Mouse (Mus musculus): ENCODE data around the gene Rspo3.

Gene Rspo3

GRCm38 (mm10) chr10:29535546-29536260 lies at the start of gene Rspo3:
Gene Rspo3 (minus strand): TSS chr10:29535867.
- DNase-seq (ENCODE audit: low spot score in 2 of 2): no peak

- DNase-seq (ENCODE audit: low spot score in 2 of 2): no peak
These were observed 46.3 kb upstream of the Rspo3 start for GRCm38 (mm10) chr10:29581940-29582339.

DNA sequence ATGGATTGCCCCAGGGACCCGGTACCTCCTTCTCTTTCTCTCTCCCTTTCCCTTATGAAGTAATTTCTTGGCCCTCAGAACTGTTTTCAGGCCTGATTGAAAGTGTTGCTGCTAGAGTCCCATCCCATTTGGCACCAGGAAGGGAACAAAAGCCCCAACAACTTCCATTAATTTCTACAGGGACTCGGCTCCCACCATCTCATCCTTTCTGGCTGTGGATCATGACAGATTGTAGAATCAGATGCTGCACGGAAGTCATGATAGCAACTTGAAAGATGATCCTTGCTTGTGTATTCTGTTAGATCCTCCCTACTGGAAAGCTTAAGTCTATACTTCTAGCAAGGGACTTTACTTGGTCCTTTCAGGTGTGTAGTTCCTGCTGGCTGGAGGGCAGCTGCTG lies 45.8 kb upstream of the Rspo3 start:
- no peak for DNase-seq (ENCODE audit: low spot score in 2 of 2)

- DNase-seq (ENCODE audit: low spot score in 2 of 2): no peak
These were observed 20.3 kb upstream of the Rspo3 start for GRCm38 (mm10) chr10:29555983-29556382.

DNA sequence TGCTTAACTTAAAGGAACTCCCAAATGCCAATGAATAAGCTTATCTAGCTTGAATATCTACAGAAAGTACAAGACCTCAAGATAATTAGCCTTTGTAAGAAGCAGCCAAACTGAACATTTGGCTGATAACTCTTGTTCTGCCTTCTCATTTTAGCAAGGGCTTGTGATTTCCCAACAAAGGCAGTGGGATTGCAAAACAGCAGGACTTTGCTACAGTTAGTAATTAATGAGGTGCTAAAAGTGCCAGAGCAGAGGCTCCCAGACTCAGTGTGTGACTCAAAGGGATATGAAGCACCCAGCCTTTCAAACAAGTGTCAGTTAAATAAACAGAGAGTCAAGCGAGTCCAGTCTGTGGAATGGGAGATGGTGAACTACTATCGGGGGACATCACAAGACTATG lies 18.7 kb upstream of the Rspo3 start:
- DNase-seq (ENCODE audit: low spot score in 2 of 2): no peak

DNA sequence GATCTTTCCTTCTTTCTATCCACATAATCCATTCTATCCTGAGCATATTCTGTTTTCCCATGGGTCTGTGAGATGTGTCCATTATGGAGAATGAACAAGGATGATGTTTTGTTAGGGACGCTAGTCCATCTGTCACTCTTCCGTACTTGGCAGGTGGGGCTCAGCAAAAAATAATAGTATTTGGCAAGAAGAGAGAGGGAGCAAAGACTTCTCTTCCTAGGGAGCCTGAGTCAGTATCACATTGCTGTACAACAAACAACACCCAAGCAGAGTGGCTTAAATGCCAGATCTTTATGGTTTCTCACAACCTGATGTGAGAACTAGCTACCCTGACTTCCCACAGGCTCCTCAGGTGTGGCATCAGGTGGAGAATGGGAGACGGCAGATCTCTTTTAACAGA lies 7.3 kb upstream of the Rspo3 start:
- DNase-seq (ENCODE audit: low spot score in 2 of 2): no peak

- no peak for DNase-seq (ENCODE audit: low spot score in 2 of 2)
These were observed 3.8 kb upstream of the Rspo3 start for GRCm38 (mm10) chr10:29539516-29539915.

DNA sequence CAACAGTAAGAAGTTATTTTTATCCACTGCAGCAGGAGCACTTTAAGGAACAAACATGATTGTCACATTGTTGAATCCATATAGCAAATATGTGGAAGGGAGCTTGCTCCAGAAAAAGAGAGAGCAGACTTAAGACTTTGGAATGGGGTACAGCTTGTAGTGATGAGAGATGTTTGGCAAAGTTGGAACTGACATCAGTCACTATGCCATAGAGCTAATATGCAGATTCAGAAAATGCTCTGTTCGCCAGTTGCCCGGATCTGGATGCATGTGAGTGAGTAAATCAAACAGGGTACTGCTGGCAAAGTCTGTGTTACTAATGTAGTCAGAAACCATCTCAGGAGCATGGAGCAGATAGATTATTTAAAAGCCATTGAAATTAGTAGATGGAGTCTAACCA lies 3.1 kb upstream of the Rspo3 start:
- DNase-seq (ENCODE audit: low spot score in 2 of 2): no peak

- no peak for DNase-seq (ENCODE audit: low spot score in 2 of 2)
These were observed 838 bp downstream of the Rspo3 start for GRCm38 (mm10) chr10:29534830-29535227.

DNA sequence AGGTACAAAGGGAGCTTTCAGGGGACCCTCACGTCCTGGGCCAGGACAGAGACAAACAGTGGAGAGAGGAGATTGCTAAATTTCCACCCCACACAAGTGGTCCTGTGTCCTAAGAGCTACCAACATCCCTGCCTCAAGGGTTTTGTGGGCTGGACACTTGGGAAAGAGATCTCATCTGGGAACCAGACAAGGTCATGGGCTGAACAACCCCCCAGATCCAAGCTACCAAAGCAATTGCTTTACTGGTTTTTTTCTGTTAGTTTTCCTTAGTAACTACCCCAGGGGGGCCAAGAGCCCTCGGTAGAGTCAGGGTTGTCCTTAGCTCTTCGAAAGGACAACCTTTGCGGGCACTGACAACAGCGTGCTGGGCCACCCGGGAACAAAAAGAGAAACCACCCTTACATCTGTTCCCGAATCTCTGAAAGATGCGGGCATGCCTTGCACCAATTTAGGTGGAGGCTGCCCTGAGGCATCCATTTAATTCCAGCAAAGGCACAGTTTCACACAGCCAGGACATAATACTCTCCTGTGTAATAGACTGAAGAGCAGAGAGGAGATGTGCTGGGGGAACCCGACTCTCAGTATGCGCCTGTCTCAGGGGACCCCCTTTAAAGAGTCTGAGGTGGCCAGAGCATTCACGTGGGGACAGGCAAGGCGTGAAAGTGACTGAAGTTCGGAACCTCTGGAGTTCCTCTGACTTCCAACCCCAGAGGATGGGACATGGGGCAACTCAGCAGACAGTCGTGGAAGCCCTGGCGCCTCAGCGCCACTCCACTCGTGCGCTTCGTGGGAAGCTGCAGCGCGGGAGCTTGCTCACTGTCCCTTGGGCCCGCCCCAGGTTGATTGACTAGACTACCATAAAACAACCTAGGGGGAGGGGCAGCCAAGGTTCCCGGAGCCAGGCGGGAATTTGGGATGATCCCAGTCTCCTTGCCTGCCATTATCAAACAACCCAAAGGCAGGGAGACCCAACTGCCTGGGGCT lies 1.5 kb downstream of the Rspo3 start:
- DNase-seq (ENCODE audit: low spot score in 2 of 2): no peak

GRCm38 (mm10) chr10:29532821-29533715 lies 2.6 kb downstream of the Rspo3 start:
- no peak for DNase-seq (ENCODE audit: low spot score in 2 of 2)

GRCm38 (mm10) chr10:29513563-29513962 lies 22.1 kb downstream of the Rspo3 start:
- no peak for DNase-seq (ENCODE audit: low spot score in 2 of 2)

DNA sequence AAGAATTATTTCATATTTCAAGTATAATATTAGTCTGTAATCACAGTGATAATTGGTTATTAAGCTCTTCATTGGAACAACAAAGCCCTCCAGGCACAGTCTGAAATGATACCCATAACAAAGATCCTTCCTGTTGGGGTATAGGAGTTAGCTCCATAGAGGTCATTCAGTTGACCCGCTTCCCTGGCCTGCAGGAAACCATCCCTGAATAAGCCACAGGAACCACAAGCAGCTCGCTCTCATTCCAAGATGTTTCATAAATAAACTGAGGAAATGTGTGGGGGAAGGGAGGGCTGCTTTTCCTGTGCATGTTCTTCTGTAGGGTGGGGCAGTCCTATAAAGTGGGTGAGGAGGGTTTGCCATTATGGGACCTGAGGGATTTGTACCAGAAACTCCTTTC lies 27.5 kb downstream of the Rspo3 start:
- DNase-seq (ENCODE audit: low spot score in 2 of 2): no peak

GRCm38 (mm10) chr10:29497205-29497822 lies 38.4 kb downstream of the Rspo3 start:
- DNase-seq (ENCODE audit: low spot score in 2 of 2): no peak

GRCm38 (mm10) chr10:29493996-29494395 lies 41.7 kb downstream of the Rspo3 start:
- DNase-seq (ENCODE audit: low spot score in 2 of 2): no peak

- no peak for DNase-seq (ENCODE audit: low spot score in 2 of 2)
These were observed 54.7 kb downstream of the Rspo3 start for GRCm38 (mm10) chr10:29480945-29481344.

- no peak for DNase-seq (ENCODE audit: low spot score in 2 of 2)
These were observed 56.3 kb downstream of the Rspo3 start for GRCm38 (mm10) chr10:29479401-29479800.

DNA sequence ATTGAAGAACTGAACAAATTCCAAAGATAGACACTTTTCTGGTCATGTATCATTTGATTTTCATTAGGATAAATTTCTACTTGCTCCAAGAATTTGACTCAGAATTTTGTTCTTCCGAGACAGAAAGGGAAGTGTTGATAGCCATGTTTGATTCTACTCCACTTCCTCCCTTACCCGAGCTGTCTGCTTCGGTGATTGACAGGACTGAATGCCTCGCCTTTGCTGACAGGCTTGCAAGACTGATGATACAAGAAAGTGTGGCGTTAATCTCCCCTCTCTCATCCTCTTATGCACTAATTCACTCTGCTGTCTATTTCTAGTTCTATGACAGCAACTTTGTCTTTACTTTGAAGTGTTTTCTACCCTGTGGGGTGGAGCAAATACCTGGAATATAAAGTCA lies 65.2 kb downstream of the Rspo3 start:
- DNase-seq (ENCODE audit: low spot score in 2 of 2): no peak

- DNase-seq (ENCODE audit: low spot score in 2 of 2): no peak
These were observed 75.6 kb downstream of the Rspo3 start for GRCm38 (mm10) chr10:29460100-29460499.

- no peak for DNase-seq (ENCODE audit: low spot score in 2 of 2)
These were observed 76.0 kb downstream of the Rspo3 start for GRCm38 (mm10) chr10:29459632-29460031.

DNA sequence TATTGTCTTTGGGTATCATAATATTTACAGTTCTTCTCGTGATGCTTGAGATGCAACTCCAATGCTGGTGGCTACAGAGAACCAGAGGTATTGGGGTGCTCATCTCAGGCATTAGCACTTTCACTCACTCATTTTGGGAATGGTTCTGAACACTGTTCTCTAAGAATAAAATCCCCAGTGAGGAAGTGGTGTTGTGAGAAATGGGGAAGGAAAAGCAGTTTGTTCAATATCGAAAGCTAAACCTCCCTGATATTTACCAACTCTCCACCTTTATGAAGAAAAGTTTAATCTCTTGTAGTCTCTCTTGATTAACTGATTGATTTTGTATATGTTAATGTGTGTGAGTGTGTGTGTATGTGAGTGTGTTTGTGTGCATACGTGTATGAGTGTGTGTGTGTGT lies 90.6 kb downstream of the Rspo3 start:
- no peak for DNase-seq (ENCODE audit: low spot score in 2 of 2)

Measured in natural killer cell, adult 2 months (primary cell).